Mouse (Mus musculus) heart, embryonic 14.5 days (tissue): ENCODE data around the gene Ptpdc1. TPM values are rescaled to one million over a fixed set of nuclear protein-coding genes. Genes with fewer than 3 reads are reported as not detected.

Source experiments
- ATAC-seq: fragments of 200-750 bp; cut with Nextera tagmentation; 2 replicates; pipeline ENCODE4 v1.8.0; 2017; ENCODE audit warnings: low read depth, moderate TSS enrichment; ENCODE audit not compliant: insufficient number of reproducible peaks, insufficient read depth, low FRiP score
- H3K27ac ChIP-seq, 2 experiments: fragments of 200-500 bp in 1 of 2; fragments of 300-500 bp in 1 of 2; sonication (generic) in 1 of 2; replicated peaks in 1 of 2; 2 replicates each; pipeline ENCODE4 v1.5.1; 2012 to 2014; ENCODE audit warnings: low read depth in 2 of 2, low read length in 2 of 2, control low read depth in 1 of 2, mild to moderate bottlenecking in 1 of 2, mixed read lengths in 1 of 2; ENCODE audit not compliant: control insufficient read depth in 1 of 2, insufficient read depth in 1 of 2
- H3K27me3 ChIP-seq: fragments of 300-500 bp; sonication (generic); 2 replicates; pipeline ENCODE4 v1.6.1; 2014; ENCODE audit warnings: mild to moderate bottlenecking, low read length, control low read depth; ENCODE audit not compliant: control insufficient read depth, insufficient read depth
- H3K36me3 ChIP-seq: fragments of 300-500 bp; sonication (generic); 2 replicates; pipeline ENCODE4 v1.6.1; 2014; ENCODE audit warnings: mild to moderate bottlenecking, control low read depth, low read length, mixed read lengths; ENCODE audit not compliant: control insufficient read depth, insufficient read depth
- H3K4me1 ChIP-seq, 2 experiments: fragments of 200-500 bp in 1 of 2; fragments of 300-500 bp in 1 of 2; sonication (generic) in 1 of 2; 2 replicates each; pipeline ENCODE4 v1.6.1; 2012 to 2014; ENCODE audit warnings: low read length in 2 of 2, control low read depth in 1 of 2, mixed read lengths in 1 of 2; ENCODE audit not compliant: control insufficient read depth in 2 of 2, insufficient read depth in 2 of 2
- H3K4me2 ChIP-seq: fragments of 300-500 bp; sonication (generic); 2 replicates; pipeline ENCODE4 v1.6.1; 2014; ENCODE audit warnings: mild to moderate bottlenecking, low read length
- H3K4me3 ChIP-seq, 2 experiments: fragments of 200-500 bp in 1 of 2; fragments of 300-500 bp in 1 of 2; sonication (generic) in 1 of 2; 2 replicates each; pipeline ENCODE4 v1.5.1; 2012 to 2014; ENCODE audit warnings: low read length in 2 of 2, mild to moderate bottlenecking in 2 of 2, control low read depth in 1 of 2, low read depth in 1 of 2, moderate library complexity in 1 of 2; ENCODE audit not compliant: control insufficient read depth in 1 of 2, insufficient read depth in 1 of 2
- H3K9ac ChIP-seq: fragments of 300-500 bp; sonication (generic); 2 replicates; pipeline ENCODE4 v1.6.1; 2014; ENCODE audit warnings: mild to moderate bottlenecking, low read length
- H3K9me3 ChIP-seq: fragments of 300-500 bp; sonication (generic); 2 replicates; pipeline ENCODE4 v1.6.1; 2016; ENCODE audit warnings: low read length, control low read depth; ENCODE audit not compliant: control insufficient read depth
- WGBS: fragments of 180-500 bp; shearing (Covaris S2); extraction: QIAGEN DNeasy Blood & Tissue Kit; methylation state at CpG from one replicate; pipeline ENCODE4 v1.1.7; 2014; 5-methylcytosine and 5-hydroxymethylcytosine counted together
- polyA plus RNA-seq: library from polyadenylated mRNA; unstranded; fragments of >200 nt; fragmentation: Nextera tagmentation; extraction: Ambion mirVana; gene quantifications from 2 replicates; pipeline ENCODE4 v1.2.1, GENCODE M21; 2014

Gene Ptpdc1
- polyA plus RNA-seq, 1 experiment from 2014 or later = 8.6 TPM

- no peaks in the 10 kb centered on the region for H3K4me1 ChIP-seq
- H3K4me2 ChIP-seq = no peak overlapping the region
- ATAC-seq = no peak
- no peaks in the 10 kb centered on the region for H3K27me3 ChIP-seq
- WGBS = 53% methylated on average over 2 of the region's 2 CpGs
- no peaks in the 10 kb centered on the region for H3K9me3 ChIP-seq
- H3K4me3 ChIP-seq = no peak overlapping the region
- no peak overlapping the region for H3K27ac ChIP-seq
- H3K36me3 ChIP-seq = no peaks in the 10 kb centered on the region
- H3K9ac ChIP-seq = no peak overlapping the region
These were observed 12.2 kb upstream of the Ptpdc1 start for GRCm38 (mm10) chr13:48637706-48638105.

DNA sequence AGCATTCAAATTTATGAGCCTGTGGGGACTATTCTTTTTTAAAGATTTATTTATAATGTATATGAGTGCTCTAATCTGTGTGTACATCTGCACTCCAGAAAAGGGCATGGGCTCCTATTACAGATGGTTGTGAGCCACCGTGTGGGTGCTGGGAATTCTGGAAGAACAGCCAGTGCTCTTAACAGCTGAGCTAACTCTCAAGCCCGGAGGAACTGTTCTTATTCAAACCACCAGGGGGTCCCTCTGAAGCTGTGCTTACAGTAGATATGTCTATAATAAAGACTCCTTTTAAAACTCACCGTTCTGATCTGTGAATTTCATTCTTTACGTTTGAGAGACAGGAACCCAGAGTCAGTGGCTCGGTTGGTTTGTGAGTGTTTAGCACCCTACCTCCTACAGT, 6.2 kb upstream of the Ptpdc1 start:
- ATAC-seq = no peak
- no peak overlapping the region for H3K9ac ChIP-seq
- H3K4me1 ChIP-seq = no peaks in the 10 kb centered on the region
- no peak overlapping the region for H3K4me3 ChIP-seq
- H3K4me2 ChIP-seq = no peak overlapping the region
- no peak overlapping the region for H3K27ac ChIP-seq
- H3K27me3 ChIP-seq = no peaks in the 10 kb centered on the region
- H3K36me3 ChIP-seq = no peaks in the 10 kb centered on the region
- WGBS = 72% methylated on average over 5 of the region's 5 CpGs
- no peaks in the 10 kb centered on the region for H3K9me3 ChIP-seq

DNA sequence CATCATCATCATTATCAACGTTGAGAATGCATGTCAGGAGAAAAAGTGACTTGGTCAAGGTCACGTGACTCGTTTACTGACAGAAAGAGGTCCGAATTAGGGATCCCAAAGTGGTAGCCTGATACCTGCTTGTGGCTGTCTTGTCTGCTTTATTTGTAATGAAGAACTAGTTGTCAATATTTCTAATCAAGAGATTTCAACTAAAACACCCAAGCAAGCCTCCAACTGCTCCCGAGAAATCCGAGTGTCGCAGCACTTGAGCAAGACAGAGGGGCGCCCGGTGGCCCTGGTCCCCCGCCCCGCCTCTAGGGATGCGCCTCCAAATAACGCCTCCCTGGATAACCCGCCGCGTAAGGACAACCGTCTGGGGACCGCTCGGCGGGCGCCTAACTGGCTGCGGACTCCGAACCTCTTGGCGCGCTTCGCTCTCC, 481 bp downstream of the Ptpdc1 start:
- WGBS = 2% methylated on average over 26 of the region's 26 CpGs
- Histone ChIP-seq H3K9ac (peak overlapping the region; percentile 87), H3K4me3 (peak overlapping the region; percentile 74 to 81), H3K27me3 (no peaks in the 10 kb centered on the region), H3K9me3 (no peaks in the 10 kb centered on the region), H3K27ac (peak overlapping the region; percentile 51 to 71; a peak in 3 of 4 replicates), H3K36me3 (no peaks in the 10 kb centered on the region), H3K4me2 (peak overlapping the region; percentile 87), H3K4me1 (peaks cover 2% of the 10 kb centered on the region in 2 experiments; a peak in 2 of 4 replicates)
- peak; percentile 78 for ATAC-seq

DNA sequence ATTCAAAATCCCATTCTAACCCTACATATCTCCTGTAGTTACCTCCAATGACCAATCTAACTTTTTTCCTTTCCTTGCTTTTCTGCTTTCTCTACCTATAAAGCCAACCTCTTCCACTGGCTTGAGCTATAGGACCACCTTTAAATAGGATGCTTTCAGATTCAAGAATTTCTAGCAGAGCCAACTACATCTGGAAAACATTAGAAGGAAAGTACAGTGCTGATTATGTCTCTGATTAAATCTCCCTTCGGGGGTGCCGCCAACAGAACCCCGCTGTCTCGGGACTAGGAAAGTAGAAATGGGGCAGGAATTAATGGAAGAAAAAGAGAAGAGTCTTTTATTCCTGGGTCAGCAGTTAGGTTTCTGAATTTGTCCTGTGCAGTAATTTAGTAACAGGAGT, 6.6 kb downstream of the Ptpdc1 start:
- Histone ChIP-seq H3K9ac (no peak overlapping the region), H3K4me1 (no peaks in the 10 kb centered on the region), H3K9me3 (peaks cover 15% of the 10 kb centered on the region), H3K27me3 (no peaks in the 10 kb centered on the region), H3K27ac (no peak overlapping the region), H3K4me3 (no peak overlapping the region), H3K36me3 (no peaks in the 10 kb centered on the region), H3K4me2 (no peak overlapping the region)
- ATAC-seq = no peak
- WGBS = 80% methylated on average over 4 of the region's 4 CpGs

- no peak overlapping the region for H3K4me3 ChIP-seq
- no peaks in the 10 kb centered on the region for H3K36me3 ChIP-seq
- H3K4me2 ChIP-seq = no peak overlapping the region
- H3K4me1 ChIP-seq = no peaks in the 10 kb centered on the region
- no peak for ATAC-seq
- no peak overlapping the region for H3K27ac ChIP-seq
- H3K27me3 ChIP-seq = no peaks in the 10 kb centered on the region
- H3K9ac ChIP-seq = no peak overlapping the region
- H3K9me3 ChIP-seq = peaks cover 15% of the 10 kb centered on the region
These were observed 7.7 kb downstream of the Ptpdc1 start for GRCm38 (mm10) chr13:48617774-48618173.

DNA sequence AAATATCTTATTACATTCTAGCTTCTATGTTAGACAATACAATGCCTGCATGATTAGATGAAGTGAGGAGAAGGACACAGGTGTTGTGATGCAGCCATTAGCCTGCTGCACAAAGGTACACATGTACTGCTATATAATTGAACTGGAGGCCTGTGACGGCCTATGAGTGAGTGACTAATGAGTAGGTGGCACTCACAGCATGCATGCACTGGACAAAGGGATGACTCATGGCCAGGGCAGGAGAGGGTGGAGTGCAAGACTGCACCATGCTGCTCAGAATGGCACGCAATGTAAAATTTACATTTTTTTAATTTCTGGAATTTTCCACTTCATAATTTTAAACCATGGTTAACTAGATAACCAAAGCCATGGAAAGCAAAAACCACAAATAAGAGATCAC, 10.9 kb downstream of the Ptpdc1 start:
- Histone ChIP-seq H3K4me3 (no peak overlapping the region), H3K27ac (no peak overlapping the region), H3K9me3 (peaks cover 15% of the 10 kb centered on the region), H3K27me3 (no peaks in the 10 kb centered on the region), H3K9ac (no peak overlapping the region), H3K36me3 (no peaks in the 10 kb centered on the region), H3K4me2 (no peak overlapping the region), H3K4me1 (no peaks in the 10 kb centered on the region)
- 90% methylated on average over 2 of the region's 2 CpGs for WGBS
- no peak for ATAC-seq

DNA sequence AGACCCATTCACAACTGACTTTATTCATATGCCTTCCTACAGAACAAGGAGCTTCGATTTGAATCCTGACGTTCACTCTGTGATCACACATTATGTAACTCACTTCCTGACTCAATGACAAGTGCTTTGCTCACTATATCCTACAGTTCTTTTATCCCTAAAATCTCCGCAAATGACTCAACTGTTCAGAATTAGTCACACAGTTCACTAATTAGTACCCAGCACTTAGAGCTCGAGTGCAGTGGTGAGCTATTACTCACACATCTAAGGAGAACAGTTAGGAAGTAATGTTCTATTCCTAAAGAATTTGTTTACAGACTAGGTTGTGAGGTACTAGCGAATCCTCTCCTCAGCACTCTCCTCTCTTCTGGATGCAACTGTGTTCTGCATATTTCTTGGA, 16.4 kb downstream of the Ptpdc1 start:
- H3K4me3 ChIP-seq = no peak overlapping the region
- ATAC-seq = no peak
- H3K27ac ChIP-seq = no peak overlapping the region
- H3K9me3 ChIP-seq = no peaks in the 10 kb centered on the region
- H3K4me2 ChIP-seq = no peak overlapping the region
- no peak overlapping the region for H3K9ac ChIP-seq
- H3K27me3 ChIP-seq = no peaks in the 10 kb centered on the region
- WGBS = 73% methylated on average over 5 of the region's 5 CpGs
- H3K36me3 ChIP-seq = no peaks in the 10 kb centered on the region
- H3K4me1 ChIP-seq = peaks cover 7 to 17% of the 10 kb centered on the region in 2 experiments; a peak in 3 of 4 replicates

DNA sequence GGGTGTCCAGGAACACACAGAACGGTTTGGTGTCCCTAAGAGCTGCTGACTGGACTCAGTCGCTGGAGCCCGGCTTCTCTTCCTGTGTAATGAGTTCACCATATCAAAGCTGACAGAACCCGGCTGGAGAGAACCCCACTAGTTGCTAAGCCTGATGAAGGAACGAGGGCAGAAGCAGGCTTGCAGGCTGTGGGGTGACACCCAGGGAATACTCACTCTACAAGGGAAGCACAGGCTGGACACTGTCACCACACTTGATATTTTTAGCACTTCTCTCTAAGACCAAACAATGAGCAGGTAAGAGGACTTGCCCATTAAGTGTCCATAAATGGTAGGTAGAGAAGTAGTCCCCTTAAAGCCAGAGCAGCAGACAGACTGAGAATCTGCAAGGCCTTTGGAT, 20.9 kb downstream of the Ptpdc1 start:
- peak overlapping the region; percentile 51 to 59 for H3K27ac ChIP-seq
- H3K4me3 ChIP-seq = no peak overlapping the region
- ATAC-seq = no peak
- peaks cover 9 to 28% of the 10 kb centered on the region in 2 experiments for H3K4me1 ChIP-seq
- no peaks in the 10 kb centered on the region for H3K27me3 ChIP-seq
- no peaks in the 10 kb centered on the region for H3K9me3 ChIP-seq
- no peaks in the 10 kb centered on the region for H3K36me3 ChIP-seq
- H3K4me2 ChIP-seq = no peak overlapping the region
- no peak overlapping the region for H3K9ac ChIP-seq
- 36% methylated on average over 5 of the region's 5 CpGs for WGBS
